Mouse (Mus musculus) central nervous system, embryonic 14 days (tissue): Measurements from ENCODE around the gene Psme4. TPM values are rescaled to one million over a fixed set of nuclear protein-coding genes. Genes with fewer than 3 reads are reported as not detected.

Source experiments
- polyA plus RNA-seq: library from polyadenylated mRNA; depleted of rRNA; stranded (reverse); fragments of >200 nt; gene quantifications from 2 replicates; pipeline ENCODE4 v1.2.3, GENCODE M21; 2012; rRNA removed

The Psme4 gene
- polyA plus RNA-seq, result 45.1 and 51.6 TPM in 2 replicates

DNA sequence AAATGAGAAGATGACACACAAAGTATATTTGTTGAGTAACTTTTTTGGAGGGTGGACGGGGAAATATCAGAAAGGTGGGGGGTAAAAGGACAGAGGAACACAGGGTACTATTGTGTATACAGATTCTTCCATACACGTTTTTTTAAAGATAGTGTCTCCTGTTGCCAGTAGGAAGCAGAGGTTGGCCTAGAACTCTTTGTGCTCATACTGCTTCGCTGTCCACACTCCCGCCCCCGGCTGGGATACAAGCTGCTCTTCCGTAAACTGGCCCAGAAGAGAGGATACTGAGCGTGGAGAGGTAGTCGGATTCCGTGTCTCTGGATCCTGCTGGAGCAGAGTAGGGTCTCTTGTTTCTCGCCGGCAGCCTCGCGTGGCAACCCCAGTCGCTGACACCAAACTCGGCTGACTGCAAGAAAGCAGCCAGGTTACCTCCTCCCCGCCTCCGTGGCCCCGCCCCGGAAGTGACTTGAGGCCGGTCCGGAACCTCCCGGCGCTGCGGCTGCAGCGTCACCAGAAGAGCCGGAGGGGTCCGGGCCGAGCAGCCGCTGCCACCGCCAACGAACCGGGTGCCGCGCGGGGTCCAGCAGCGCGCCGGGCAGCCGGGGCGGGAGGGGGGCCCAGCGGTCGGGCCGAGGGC is at the start of gene Psme4:
Gene Psme4 (plus strand): TSS at position 460 of the 637 bp plus-strand sequence.

DNA sequence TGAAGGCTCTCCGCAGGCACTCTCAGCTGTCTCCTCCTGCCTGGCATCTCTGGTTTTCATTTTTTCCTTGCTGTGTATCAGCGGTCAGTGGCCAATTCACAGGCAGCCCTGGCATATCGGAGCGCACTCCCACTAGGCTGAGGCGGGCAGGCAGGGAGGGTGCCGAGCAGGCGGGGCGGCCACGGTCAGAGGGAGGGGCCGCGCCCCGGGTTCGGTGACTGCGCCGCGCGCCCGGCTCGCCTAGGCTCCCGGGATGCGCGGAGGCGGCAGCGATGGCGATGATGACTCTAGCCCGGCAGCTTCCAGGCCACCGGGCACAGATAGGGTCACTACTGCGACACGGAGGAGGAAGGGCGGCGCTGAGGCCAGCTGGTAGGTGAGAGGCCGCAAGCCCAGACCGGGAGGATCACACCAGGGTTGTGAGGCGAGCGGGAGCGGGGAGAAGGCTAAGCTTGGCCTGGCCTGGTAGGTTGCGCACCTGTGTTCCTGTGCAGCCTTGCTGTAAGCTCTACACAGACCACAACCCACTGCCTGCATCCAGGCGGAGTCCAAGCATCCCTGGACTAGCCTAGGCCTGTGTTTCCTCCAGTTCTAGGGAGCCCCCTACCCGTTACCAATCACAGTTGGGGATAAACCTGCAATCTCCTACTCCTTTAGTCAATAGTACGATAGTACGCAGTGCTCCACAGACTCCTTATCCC is 113.8 kb downstream of the Psme4 start, which contains the start of the genes Gpr75 and Asb3:
Gene Gpr75 (plus strand): TSS at position 188 of the 701 bp plus-strand sequence.
Gene Asb3 (plus strand): TSS at position 246 of the 701 bp plus-strand sequence.

Other genes with a start within 250 kb of the Psme4 start
- gene Acyp2, start 122.1 kb upstream of the Psme4 start, polyA plus RNA-seq, result 12.2 and 13.7 TPM in 2 replicates
- gene Gpr75, start 113.6 kb downstream of the Psme4 start, polyA plus RNA-seq, result 3.9 and 4.9 TPM in 2 replicates
- 13.0 and 15.1 TPM in 2 replicates for gene Asb3, start 113.7 kb downstream of the Psme4 start, polyA plus RNA-seq
- gene Erlec1, start 182.6 kb downstream of the Psme4 start, polyA plus RNA-seq, result 30.6 and 30.9 TPM in 2 replicates
- 9.2 and 9.4 TPM in 2 replicates for gene Chac2, start 214.6 kb downstream of the Psme4 start, polyA plus RNA-seq